Mouse (Mus musculus): ENCODE measurements at regions not wholly inside any gene's neighbourhood (a gene's known extent, or its start where the extent isn't known, plus 50 kb on each side); places are given as distances from the start of the nearest gene placed in this dataset.

DNA sequence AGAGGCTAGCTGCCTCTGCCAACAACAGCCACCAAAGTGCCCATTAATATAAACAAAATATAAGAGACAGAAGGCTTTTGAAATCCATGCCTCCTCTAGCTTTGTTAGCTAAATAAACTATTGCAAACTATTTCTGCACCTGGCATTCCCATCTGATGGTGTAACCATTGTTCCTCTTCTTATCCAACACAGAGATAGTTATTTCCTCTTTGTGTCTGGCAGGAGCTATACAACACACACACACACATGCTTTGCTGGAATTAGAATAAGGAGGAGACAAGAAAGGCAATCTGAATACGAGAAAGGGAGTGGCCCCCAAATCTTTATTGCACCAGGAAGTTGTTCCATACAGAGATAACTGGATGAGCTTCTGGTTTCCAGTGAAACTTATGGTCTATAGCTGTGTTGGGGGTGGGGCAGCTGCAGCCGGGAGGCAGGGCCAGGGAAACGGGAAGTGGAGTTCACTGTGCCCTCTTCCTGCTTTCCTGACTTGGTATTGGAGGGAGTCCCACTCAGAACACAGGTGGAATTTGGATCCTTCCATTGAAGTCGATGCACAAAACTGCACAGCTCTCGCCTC, 64.0 kb upstream of the Zdhhc17 start:
- DNase-seq (ENCODE audit: low spot score): no peak

- no peak for DNase-seq (ENCODE audit: low spot score)
Measured at GRCm38 (mm10) chr10:111073262-111073661, 63.3 kb upstream of the Zdhhc17 start.

DNA sequence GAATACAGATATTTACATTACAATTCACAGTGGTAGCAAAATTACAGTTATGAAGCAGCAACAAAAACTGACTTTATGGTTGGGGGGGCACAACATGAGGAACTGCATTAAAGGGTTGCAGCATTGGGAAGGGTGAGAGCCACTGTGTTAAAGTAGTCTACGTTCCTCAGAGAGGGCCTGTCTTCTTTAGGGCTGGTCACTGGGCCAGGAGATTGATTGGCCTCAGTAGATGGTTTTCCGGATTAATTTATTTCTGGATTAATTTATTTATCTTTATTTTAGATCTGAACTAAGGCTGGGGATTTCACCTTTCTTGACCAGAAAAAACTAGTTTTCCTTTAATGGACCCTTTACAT, 62.6 kb upstream of the Zdhhc17 start:
- no peak for DNase-seq (ENCODE audit: low spot score)

- DNase-seq (ENCODE audit: low spot score): no peak
Measured at GRCm38 (mm10) chr10:111071805-111072553, 62.0 kb upstream of the Zdhhc17 start.

GRCm38 (mm10) chr10:111066146-111066545, 56.2 kb upstream of the Zdhhc17 start:
- DNase-seq (ENCODE audit: low spot score): no peak

GRCm38 (mm10) chr10:111060626-111061025, 50.7 kb upstream of the Zdhhc17 start:
- DNase-seq (ENCODE audit: low spot score): no peak
